ENCODE assay signal across 11 mouse cellular contexts in genomic region chr4:29480384-29481092, GRCm38 (mm10).
"Had no signal": no experiment of that assay in that cellular context is flagged by ENCODE, and none has a peak within 500 bp of the region (broad histone marks: within the 10 kb centered on the region; RNA-seq: fewer than 3 reads in every experiment).

No protein-coding gene starts in this region.

- H3K9me3 ChIP-seq: intestine, embryonic 15.5 days; midbrain, embryonic 15.5 days had no signal

- H3K4me2 ChIP-seq: intestine, embryonic 15.5 days; midbrain, embryonic 11.5 days; midbrain, embryonic 15.5 days had no signal

- H3K27me3 ChIP-seq: intestine, embryonic 15.5 days; midbrain, embryonic 15.5 days had no signal

- H3K4me3 ChIP-seq: intestine, embryonic 15.5 days; left cerebral cortex, adult 2 months; midbrain, embryonic 15.5 days had no signal

- DNase-seq: kidney, adult 8-10 months; lung, adult 18-20 months; right cerebral cortex, adult 18-20 months; right cerebral cortex, postnatal 25 days; thymus, postnatal 4 days had no signal

- ATAC-seq: hindbrain, postnatal 0 days; intestine, embryonic 15.5 days; midbrain, embryonic 15.5 days had no signal

- H3K36me3 ChIP-seq: intestine, embryonic 15.5 days; midbrain, embryonic 15.5 days had no signal

- H3K27ac ChIP-seq: hindbrain, postnatal 0 days; intestine, embryonic 15.5 days; left cerebral cortex, adult 2 months; liver, embryonic 14.5 days; midbrain, embryonic 15.5 days had no signal

- H3K9ac ChIP-seq: intestine, embryonic 15.5 days; liver, embryonic 14.5 days; midbrain, embryonic 15.5 days had no signal

- H3K4me1 ChIP-seq: intestine, embryonic 15.5 days; midbrain, embryonic 15.5 days had no signal
